ENCODE assay signal across 17 mouse cellular contexts in the genomic region with DNA sequence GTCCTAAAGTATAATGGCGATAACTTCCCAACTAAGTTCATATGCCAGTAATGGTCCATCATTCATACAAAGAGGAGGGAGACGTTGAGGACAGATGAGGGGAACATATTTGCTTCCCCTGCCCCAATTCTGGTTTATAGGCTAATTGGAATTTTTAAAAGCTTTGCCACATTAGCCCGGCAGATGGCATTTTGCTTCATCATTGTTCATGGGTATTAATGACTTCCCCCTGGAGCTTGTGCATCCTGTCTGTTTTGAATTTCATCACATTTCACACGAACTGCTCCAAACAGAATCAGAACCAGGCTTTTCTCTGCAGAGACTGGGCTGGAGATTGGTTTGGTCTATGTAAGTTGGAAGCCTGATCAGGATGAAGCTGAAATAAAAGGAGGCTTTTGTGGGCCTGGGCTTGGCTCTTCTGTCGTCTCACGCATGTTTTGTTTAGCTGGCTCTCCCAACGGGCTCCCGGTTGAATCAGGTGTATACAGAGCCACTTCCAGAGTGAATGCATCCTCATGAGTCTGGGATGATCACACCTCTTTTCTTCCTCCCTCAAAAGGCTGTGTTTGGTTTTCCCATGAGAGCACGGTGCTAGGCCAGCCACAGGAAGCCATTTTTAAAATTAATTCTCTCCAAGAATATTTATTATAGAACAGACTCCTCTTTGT. TPM values are rescaled to one million over a fixed set of nuclear protein-coding genes. Genes with fewer than 3 reads are reported as not detected.
DNase-seq lines count a peak whose midpoint lies in the region; ATAC-seq and TF ChIP-seq lines count a peak whose summit lies in the region.
"Had no signal": no experiment of that assay in that cellular context is flagged by ENCODE, and none has a peak within 500 bp of the region (broad histone marks: within the 10 kb centered on the region; RNA-seq: fewer than 3 reads in every experiment).

No protein-coding gene starts in this region.

- H3K27me3 ChIP-seq in lung, postnatal 0 days (replicated peaks; ENCODE audit: insufficient read depth, low read length), result no peaks in the 10 kb centered on the region
- no peaks in the 10 kb centered on the region for H3K27me3 ChIP-seq in forebrain, embryonic 14.5 days (replicated peaks; ENCODE audit: control insufficient read depth, insufficient read depth, low read length)

- H3K4me3 ChIP-seq in lung, postnatal 0 days (ENCODE audit: low read depth, low read length), result no peak overlapping the region
- H3K4me3 ChIP-seq in forebrain, embryonic 14.5 days (ENCODE audit: low read depth, low read length), result no peak overlapping the region

- no peaks in the 10 kb centered on the region for H3K4me1 ChIP-seq in lung, postnatal 0 days (ENCODE audit: insufficient read depth, low read depth, low read length)
- H3K4me1 ChIP-seq in forebrain, embryonic 14.5 days (ENCODE audit: control insufficient read depth, insufficient read depth, low read length), result 0 out of 2 replicates have a peak, but pooled peaks cover 4% of the 10 kb centered on the region

- no peak for TF ChIP-seq EP300 in lung, postnatal 0 days (IDR thresholded peaks at IDR 0.05)

- H3K9ac ChIP-seq in lung, postnatal 0 days (replicated peaks; ENCODE audit: low read depth), result no peak overlapping the region
- H3K9ac ChIP-seq in forebrain, embryonic 14.5 days (ENCODE audit: low read length), result no peak overlapping the region
- H3K9ac ChIP-seq: liver, embryonic 14.5 days had no signal

- DNase-seq in lung, postnatal 0 days (ENCODE audit: low spot score), result no peak
- DNase-seq in lung, postnatal 25 days (ENCODE audit: low spot score), result no peak
- DNase-seq in forebrain, embryonic 14.5 days (ENCODE audit: low spot score), result peak; percentile 73
- DNase-seq in layer of hippocampus, postnatal 10 days (ENCODE audit: low spot score in 2 of 2), result peak; percentile 50 to 59
- DNase-seq in retina, embryonic 14.5 days (ENCODE audit: low spot score), result peak; percentile 28
- DNase-seq in heart, postnatal 4 days, result no peak
- DNase-seq: cerebellum, adult 11 months; kidney, adult 2 months; kidney, postnatal 4 days; lung, postnatal 36 days; right cerebral cortex, postnatal 25 days; thymus, adult 18-20 months had no signal

- no peaks in the 10 kb centered on the region for H3K36me3 ChIP-seq in lung, postnatal 0 days (ENCODE audit: insufficient read depth, low read length)
- H3K36me3 ChIP-seq in forebrain, embryonic 14.5 days (ENCODE audit: control insufficient read depth, insufficient read depth, low read length), result no peaks in the 10 kb centered on the region

- no peak for ATAC-seq in lung, postnatal 0 days
- ATAC-seq in forebrain, embryonic 14.5 days, result peak; percentile 60; the same call in 1 of the 2 replicates
- ATAC-seq in frontal cortex, adult (ENCODE audit: low TSS enrichment), result no peak
- ATAC-seq: CD4-positive, CD25-positive, alpha-beta regulatory T cell, adult 4 months had no signal

- WGBS in lung, postnatal 0 days, result 63% methylated on average over 9 of the region's 9 CpGs
- WGBS in forebrain, embryonic 14.5 days, result 43% methylated on average over 9 of the region's 9 CpGs

- H3K4me2 ChIP-seq in lung, postnatal 0 days (replicated peaks; ENCODE audit: low read depth, low read length), result no peak overlapping the region
- no peak overlapping the region for H3K4me2 ChIP-seq in forebrain, embryonic 14.5 days (ENCODE audit: low read length)
- H3K4me2 ChIP-seq: heart, embryonic 11.5 days had no signal

- TF ChIP-seq CTCF in lung, postnatal 0 days (IDR thresholded peaks at IDR 0.05), result 0 out of 2 replicates have a peak, but pooled peaks have one; percentile 19

- no peaks in the 10 kb centered on the region for H3K9me3 ChIP-seq in lung, postnatal 0 days (ENCODE audit: low read length)
- H3K9me3 ChIP-seq in forebrain, embryonic 14.5 days (replicated peaks; ENCODE audit: control insufficient read depth, low read length), result no peaks in the 10 kb centered on the region

- no peak overlapping the region for H3K27ac ChIP-seq in lung, postnatal 0 days (ENCODE audit: low read length)
- no peak overlapping the region for H3K27ac ChIP-seq in forebrain, embryonic 14.5 days (ENCODE audit: low read depth, low read length)
- H3K27ac ChIP-seq: liver, embryonic 14.5 days had no signal

RNA-seq across cellular contexts. Expression of gene Pdgfra, which starts 47.7 kb away (rescaled TPM):
- polyA plus RNA-seq in lung, postnatal 0 days (2015; fragmentation: Nextera tagmentation; extraction: Ambion mirVana), result 14.2 and 15.9 TPM in 2 replicates
- 7.0 and 10.9 TPM in 2 replicates for polyA plus RNA-seq in forebrain, embryonic 14.5 days (2014; fragmentation: Nextera tagmentation; extraction: Ambion mirVana)
- total RNA-seq in layer of hippocampus, postnatal 10 days (2021), result 10 to 100 TPM; 93.7 to 94.8 TPM
- total RNA-seq in heart, postnatal 4 days (2021), result 10 to 100 TPM; 34.4 to 39.0 TPM
- total RNA-seq: monocyte, adult 5-6 weeks had no signal

Comparison
In these comparisons a context has a peak if more than half of its experiments do, and no peak if none do; other contexts are left out.
1. DNase-seq: peak in forebrain, embryonic 14.5 days (single experiment), layer of hippocampus, postnatal 10 days (2 of 2) and retina, embryonic 14.5 days (single experiment); none in lung, postnatal 0 days (single experiment), lung, postnatal 25 days (single experiment) and heart, postnatal 4 days (single experiment).